Mouse (Mus musculus) embryonic facial prominence, embryonic 15.5 days (tissue): ENCODE results near the gene Xrn2. TPM values are rescaled to one million over a fixed set of nuclear protein-coding genes. Genes with fewer than 3 reads are reported as not detected.
A peak's percentile ranks its signal among the peaks of the same experiment; 100 is the strongest.

ENCODE experiments used
- ATAC-seq: fragments of 200-750 bp; cut with Nextera tagmentation; 2 replicates; pipeline ENCODE4 v1.8.0; 2017; ENCODE audit warnings: low read depth, moderate TSS enrichment; ENCODE audit not compliant: insufficient number of reproducible peaks, low FRiP score, low TSS enrichment
- H3K27ac ChIP-seq: fragments of 300-500 bp; sonication (generic); replicated peaks from 2 replicates; pipeline ENCODE4 v1.5.1; 2015; ENCODE audit warnings: mild to moderate bottlenecking, inconsistent platforms
- H3K27me3 ChIP-seq: fragments of 300-500 bp; sonication (generic); 2 replicates; pipeline ENCODE4 v1.6.1; 2015; ENCODE audit warnings: inconsistent platforms
- H3K36me3 ChIP-seq: fragments of 300-500 bp; sonication (generic); 2 replicates; pipeline ENCODE4 v1.6.1; 2015; ENCODE audit warnings: mild to moderate bottlenecking, inconsistent platforms
- H3K4me1 ChIP-seq: fragments of 300-500 bp; sonication (generic); 2 replicates; pipeline ENCODE4 v1.6.1; 2015; ENCODE audit warnings: inconsistent platforms
- H3K4me2 ChIP-seq: fragments of 300-500 bp; sonication (generic); replicated peaks from 2 replicates; pipeline ENCODE4 v1.6.1; 2015; ENCODE audit warnings: mild to moderate bottlenecking, inconsistent platforms
- H3K4me3 ChIP-seq: fragments of 300-500 bp; sonication (generic); replicated peaks from 2 replicates; pipeline ENCODE4 v1.5.1; 2015; ENCODE audit warnings: mild to moderate bottlenecking, inconsistent platforms
- H3K9ac ChIP-seq: fragments of 300-500 bp; sonication (generic); 2 replicates; pipeline ENCODE4 v1.6.1; 2015; ENCODE audit warnings: inconsistent platforms
- H3K9me3 ChIP-seq: fragments of 300-500 bp; sonication (generic); replicated peaks from 2 replicates; pipeline ENCODE4 v1.6.1; 2016; ENCODE audit warnings: inconsistent platforms
- WGBS: fragments of 180-500 bp; shearing (Covaris S2); methylation state at CpG from one replicate; pipeline ENCODE4 v1.1.7; 2015; 5-methylcytosine and 5-hydroxymethylcytosine counted together
- polyA plus RNA-seq: library from polyadenylated mRNA; unstranded; fragments of >200 nt; fragmentation: Nextera tagmentation; extraction: Ambion mirVana; gene quantifications from 2 replicates; pipeline ENCODE4 v1.2.1, GENCODE M21; 2015

Gene Xrn2
- polyA plus RNA-seq = 62.8 and 65.8 TPM in 2 replicates

GRCm38 (mm10) chr2:147012623-147013184, at the start of gene Xrn2:
Gene Xrn2, plus strand, starts transcription at chr2:147012996.
- H3K27ac ChIP-seq = peak within 1 kb of the TSS; percentile 100
- under 1% methylated on average over 37 of the region's 37 CpGs for WGBS
- no peaks in the 10 kb centered on the region for H3K9me3 ChIP-seq
- peak; percentile 95 for ATAC-seq
- no peaks in the 10 kb centered on the region for H3K27me3 ChIP-seq
- peak within 1 kb of the TSS; percentile 89 for H3K9ac ChIP-seq
- peak within 1 kb of the TSS; percentile 96 for H3K4me3 ChIP-seq
- peak within 1 kb of the TSS; percentile 56 for H3K4me2 ChIP-seq
- H3K4me1 ChIP-seq = peaks cover 10% of the 10 kb centered on the region; the same call in 1 of the 2 replicates
- H3K36me3 ChIP-seq = no peaks in the 10 kb centered on the region

- WGBS = 80% methylated on average over 3 of the region's 3 CpGs
- H3K9me3 ChIP-seq = no peaks in the 10 kb centered on the region
- no peaks in the 10 kb centered on the region for H3K27me3 ChIP-seq
- H3K36me3 ChIP-seq = no peaks in the 10 kb centered on the region
- H3K4me1 ChIP-seq = no peaks in the 10 kb centered on the region
- H3K4me3 ChIP-seq = no peak overlapping the region
- H3K27ac ChIP-seq = no peak overlapping the region
- H3K9ac ChIP-seq = no peak overlapping the region
- no peak for ATAC-seq
- H3K4me2 ChIP-seq = no peak overlapping the region
Observed at GRCm38 (mm10) chr2:146975024-146975423, 37.8 kb upstream of the Xrn2 start.

GRCm38 (mm10) chr2:146975453-146976028, 37.3 kb upstream of the Xrn2 start:
- 67% methylated on average over 3 of the region's 3 CpGs for WGBS

GRCm38 (mm10) chr2:146982786-146983185, 30.0 kb upstream of the Xrn2 start:
- no peak for ATAC-seq
- WGBS = 90% methylated on average over 2 of the region's 2 CpGs

More at GRCm38 (mm10) chr2:146975453-146976028, 37.3 kb upstream of the Xrn2 start:
- no peaks in the 10 kb centered on the region for H3K27me3 ChIP-seq
- H3K9ac ChIP-seq = no peak overlapping the region
- H3K4me2 ChIP-seq = no peak overlapping the region
- ATAC-seq = no peak
- H3K27ac ChIP-seq = no peak overlapping the region
- no peaks in the 10 kb centered on the region for H3K36me3 ChIP-seq
- H3K4me3 ChIP-seq = no peak overlapping the region
- H3K4me1 ChIP-seq = no peaks in the 10 kb centered on the region
- H3K9me3 ChIP-seq = no peaks in the 10 kb centered on the region

GRCm38 (mm10) chr2:146984831-146985230, 28.0 kb upstream of the Xrn2 start:
- no peaks in the 10 kb centered on the region for H3K36me3 ChIP-seq
- no peaks in the 10 kb centered on the region for H3K27me3 ChIP-seq
- H3K4me2 ChIP-seq = no peak overlapping the region
- H3K4me3 ChIP-seq = no peak overlapping the region
- H3K27ac ChIP-seq = no peak overlapping the region
- no peak overlapping the region for H3K9ac ChIP-seq
- ATAC-seq = no peak
- H3K9me3 ChIP-seq = no peaks in the 10 kb centered on the region
- 90% methylated on average over 2 of the region's 2 CpGs for WGBS
- no peaks in the 10 kb centered on the region for H3K4me1 ChIP-seq

More at GRCm38 (mm10) chr2:146982786-146983185, 30.0 kb upstream of the Xrn2 start:
- H3K4me2 ChIP-seq = no peak overlapping the region
- H3K27ac ChIP-seq = no peak overlapping the region
- H3K36me3 ChIP-seq = no peaks in the 10 kb centered on the region
- no peak overlapping the region for H3K4me3 ChIP-seq
- H3K9me3 ChIP-seq = no peaks in the 10 kb centered on the region
- no peaks in the 10 kb centered on the region for H3K27me3 ChIP-seq
- H3K9ac ChIP-seq = no peak overlapping the region
- no peaks in the 10 kb centered on the region for H3K4me1 ChIP-seq

GRCm38 (mm10) chr2:146985807-146986206, 27.0 kb upstream of the Xrn2 start:
- Histone ChIP-seq H3K4me3 (no peak overlapping the region), H3K36me3 (no peaks in the 10 kb centered on the region), H3K4me2 (no peak overlapping the region), H3K4me1 (no peaks in the 10 kb centered on the region), H3K9me3 (no peaks in the 10 kb centered on the region), H3K9ac (no peak overlapping the region), H3K27ac (no peak overlapping the region), H3K27me3 (no peaks in the 10 kb centered on the region)
- ATAC-seq = no peak
- WGBS = 80% methylated on average over 1 of the region's 1 CpGs

- no peak overlapping the region for H3K4me2 ChIP-seq
- H3K9ac ChIP-seq = no peak overlapping the region
- H3K27me3 ChIP-seq = no peaks in the 10 kb centered on the region
- no peak for ATAC-seq
- H3K4me1 ChIP-seq = no peaks in the 10 kb centered on the region
- H3K9me3 ChIP-seq = no peaks in the 10 kb centered on the region
- no peak overlapping the region for H3K27ac ChIP-seq
- H3K36me3 ChIP-seq = no peaks in the 10 kb centered on the region
- H3K4me3 ChIP-seq = no peak overlapping the region
Observed at GRCm38 (mm10) chr2:146986429-146986828, 26.4 kb upstream of the Xrn2 start.

GRCm38 (mm10) chr2:147007265-147007664, 5.5 kb upstream of the Xrn2 start:
- Histone ChIP-seq H3K9ac (no peak overlapping the region), H3K27me3 (no peaks in the 10 kb centered on the region), H3K27ac (no peak overlapping the region), H3K36me3 (no peaks in the 10 kb centered on the region), H3K4me3 (no peak overlapping the region), H3K4me1 (0 out of 2 replicates have a peak, but pooled peaks cover 7% of the 10 kb centered on the region), H3K4me2 (no peak overlapping the region), H3K9me3 (no peaks in the 10 kb centered on the region)
- ATAC-seq = no peak
- 90% methylated on average over 2 of the region's 2 CpGs for WGBS

- H3K4me3 ChIP-seq = no peak overlapping the region
- no peaks in the 10 kb centered on the region for H3K9me3 ChIP-seq
- no peak for ATAC-seq
- H3K36me3 ChIP-seq = no peaks in the 10 kb centered on the region
- H3K9ac ChIP-seq = no peak overlapping the region
- H3K27me3 ChIP-seq = no peaks in the 10 kb centered on the region
- H3K4me2 ChIP-seq = no peak overlapping the region
- 0 out of 2 replicates have a peak, but pooled peaks cover 7% of the 10 kb centered on the region for H3K4me1 ChIP-seq
- H3K27ac ChIP-seq = no peak overlapping the region
Observed at GRCm38 (mm10) chr2:147009084-147009483, 3.7 kb upstream of the Xrn2 start.

- Histone ChIP-seq H3K36me3 (no peaks in the 10 kb centered on the region), H3K4me1 (peaks cover 10% of the 10 kb centered on the region; the same call in 1 of the 2 replicates), H3K27me3 (no peaks in the 10 kb centered on the region), H3K4me2 (no peak overlapping the region), H3K9me3 (no peaks in the 10 kb centered on the region), H3K4me3 (no peak overlapping the region), H3K27ac (no peak overlapping the region), H3K9ac (no peak overlapping the region)
- ATAC-seq = no peak
- 93% methylated on average over 4 of the region's 4 CpGs for WGBS
Observed at GRCm38 (mm10) chr2:147010141-147010540, 2.7 kb upstream of the Xrn2 start.

- Histone ChIP-seq H3K36me3 (no peaks in the 10 kb centered on the region), H3K27me3 (no peaks in the 10 kb centered on the region), H3K27ac (no peak overlapping the region), H3K4me1 (peaks cover 10% of the 10 kb centered on the region; the same call in 1 of the 2 replicates), H3K9ac (no peak overlapping the region), H3K9me3 (no peaks in the 10 kb centered on the region), H3K4me3 (no peak overlapping the region), H3K4me2 (no peak overlapping the region)
- ATAC-seq = no peak
- 95% methylated on average over 9 of the region's 9 CpGs for WGBS
Observed at GRCm38 (mm10) chr2:147010952-147011351, 1.8 kb upstream of the Xrn2 start.
